Mouse (Mus musculus): ENCODE measurements around the gene Slc2a6.

DNA sequence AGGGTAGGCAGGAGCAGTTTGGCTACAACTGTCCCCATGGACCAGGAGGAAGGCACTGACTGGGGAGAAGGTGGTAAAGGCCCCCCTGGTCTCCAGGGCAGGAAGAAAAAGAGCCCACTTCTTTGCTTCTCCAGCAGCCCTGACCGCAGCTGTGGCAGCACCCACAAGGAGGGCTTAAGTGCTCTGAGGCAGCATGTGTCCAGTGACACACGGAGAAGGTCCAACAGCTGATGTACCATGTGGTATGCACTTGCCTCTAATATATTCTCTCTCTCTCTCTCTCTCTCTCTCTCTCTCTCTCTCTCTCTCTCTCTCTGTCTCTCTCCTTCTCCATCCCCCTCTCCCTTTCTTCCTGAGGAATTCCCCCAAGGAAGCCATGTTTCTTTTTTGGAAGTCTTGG lies 44.2 kb upstream of the Slc2a6 start, which contains the start of gene Mymk:
- TF ChIP-seq CTCF (IDR thresholded peaks at IDR 0.05; ENCODE audit: low read depth) (no peak), EP300 (IDR thresholded peaks at IDR 0.05; ENCODE audit: low read depth) (no peak)
